Mouse (Mus musculus): ENCODE data around the gene Paqr6. TPM values are rescaled to one million over a fixed set of nuclear protein-coding genes. Genes with fewer than 3 reads are reported as not detected.

Paqr6 gene
- not detected for polyA plus RNA-seq (2014; fragmentation: Illumina TruSeq; extraction: RNeasy Lipid Tissue Mini Kit (QIAGEN cat#74804); ENCODE audit: low read depth, low replicate concordance)

GRCm38 (mm10) chr3:88364337-88364736, at the start of gene Paqr6:
TSS of gene Paqr6 (plus strand) at chr3:88364584.

DNA sequence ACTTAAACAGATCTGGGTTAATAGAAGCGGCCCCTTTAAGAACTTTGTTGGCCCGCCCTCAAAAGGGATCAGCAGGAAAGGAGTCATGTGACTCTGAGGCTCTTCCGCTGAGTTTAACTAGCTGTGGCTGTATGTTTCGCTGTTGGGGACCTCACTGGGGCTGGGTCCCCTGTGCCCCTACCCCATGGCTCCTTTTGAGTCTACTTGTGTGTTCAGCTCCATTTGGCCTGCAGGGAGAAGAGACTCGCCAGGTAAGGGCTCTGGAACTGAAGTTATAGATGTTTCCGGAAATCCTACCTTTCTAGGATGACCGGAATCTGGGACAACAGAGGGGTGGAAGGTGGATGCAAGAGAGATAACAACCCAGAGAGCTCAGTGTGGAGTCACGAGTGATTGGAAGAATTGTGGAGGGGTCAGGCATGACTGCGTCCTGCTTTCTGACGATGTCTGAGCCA, 39.4 kb upstream of the Paqr6 start, which contains the start of gene Glmp:
Gene Glmp (plus strand): TSS at position 73 of the 455 bp plus-strand sequence.

DNA sequence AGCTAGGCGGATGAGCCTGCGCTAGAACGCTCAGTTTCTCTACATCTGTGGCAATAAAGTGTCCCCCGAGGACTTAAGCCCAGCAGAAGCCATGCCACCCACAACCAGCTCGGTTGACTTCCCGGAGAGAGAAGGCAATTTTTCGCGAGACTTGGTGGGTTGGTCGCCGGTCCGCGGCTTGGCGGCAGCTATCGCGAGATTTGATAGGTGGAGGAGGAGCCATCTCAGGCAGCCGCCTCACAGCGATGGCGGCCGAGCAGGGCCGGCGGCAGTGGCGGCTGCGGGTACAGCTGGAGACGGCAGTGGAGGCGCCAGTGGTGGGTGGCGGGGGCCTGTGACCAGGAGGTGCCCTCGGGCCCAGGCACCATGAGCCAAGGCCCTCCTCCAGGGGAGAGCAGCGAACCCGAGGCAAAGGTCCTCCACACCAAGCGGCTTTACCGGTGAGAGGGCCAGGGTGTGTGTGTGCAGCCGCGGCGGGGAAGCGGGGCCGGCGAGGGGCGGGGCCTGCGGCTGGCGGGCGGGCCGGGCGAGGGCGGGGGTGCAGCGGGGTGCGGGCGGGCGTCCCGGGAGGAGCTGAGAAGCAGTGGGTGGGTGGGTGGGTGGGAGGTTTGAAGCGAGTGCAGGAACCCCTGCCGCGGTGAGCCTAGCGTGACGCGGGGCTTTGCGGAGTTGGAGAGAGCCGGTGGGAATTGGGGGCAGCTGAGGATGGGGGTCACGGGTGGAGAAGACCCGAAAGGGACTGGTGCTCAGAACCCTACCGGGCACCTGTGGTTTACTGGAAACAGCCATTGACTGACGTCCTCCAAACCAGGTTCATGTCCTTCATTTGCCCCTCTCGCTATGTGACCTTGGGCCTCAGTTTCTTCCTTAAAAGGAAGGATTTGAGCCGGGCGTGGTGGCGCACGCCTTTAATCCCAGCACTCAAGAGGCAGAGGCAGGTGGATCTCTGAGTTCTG, 28.0 kb upstream of the Paqr6 start, which contains the start of the genes Tmem79 and Smg5:
Gene Tmem79 (minus strand): TSS at position 91 of the 956 bp plus-strand sequence.
Gene Smg5 (plus strand): TSS at position 203 of the 956 bp plus-strand sequence.

GRCm38 (mm10) chr3:88372643-88373042, 8.3 kb downstream of the Paqr6 start, which contains the start of gene Bglap3:
TSS of gene Bglap3 (minus strand) at chr3:88372743.

GRCm38 (mm10) chr3:88378599-88378998, 14.2 kb downstream of the Paqr6 start, which contains the start of gene Bglap2:
TSS of gene Bglap2 (minus strand) at chr3:88378699.

DNA sequence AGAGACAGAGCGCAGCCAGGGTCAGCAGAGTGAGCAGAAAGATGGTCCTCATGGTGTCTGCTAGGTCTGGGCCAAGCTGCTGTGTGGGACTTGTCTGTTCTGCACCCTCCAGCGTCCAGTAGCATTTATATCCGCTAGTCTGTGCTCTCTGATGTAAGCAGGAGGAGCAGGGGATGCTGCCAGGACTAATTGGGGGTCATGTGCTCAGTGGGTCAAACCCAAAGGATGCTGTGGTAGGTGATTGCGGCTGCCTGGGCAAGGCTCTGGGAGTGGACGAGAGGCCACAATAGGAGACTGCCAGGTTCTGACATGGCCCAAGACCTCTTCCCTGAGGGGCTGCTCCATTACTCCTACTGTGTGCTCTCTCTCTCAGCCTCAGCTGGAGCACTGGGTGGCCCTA, 20.0 kb downstream of the Paqr6 start, which contains the start of gene Bglap:
Gene Bglap (minus strand): TSS at position 101 of the 400 bp plus-strand sequence.

GRCm38 (mm10) chr3:88409741-88410644, 45.6 kb downstream of the Paqr6 start, which contains the start of gene Pmf1:
TSS of gene Pmf1 (minus strand) at chr3:88410331.

Other genes with a start within 250 kb of the Paqr6 start
- gene Mef2d, start 222.2 kb upstream of the Paqr6 start, polyA plus RNA-seq (2014; fragmentation: Illumina TruSeq; extraction: RNeasy Lipid Tissue Mini Kit (QIAGEN cat#74804); ENCODE audit: low read depth, low replicate concordance) = 17.6 TPM
- not detected for gene Rhbg, start 109.9 kb upstream of the Paqr6 start, polyA plus RNA-seq (2014; fragmentation: Illumina TruSeq; extraction: RNeasy Lipid Tissue Mini Kit (QIAGEN cat#74804); ENCODE audit: low read depth, low replicate concordance)
- gene Gm38392, start 77.4 kb upstream of the Paqr6 start, polyA plus RNA-seq (2014; fragmentation: Illumina TruSeq; extraction: RNeasy Lipid Tissue Mini Kit (QIAGEN cat#74804); ENCODE audit: low read depth, low replicate concordance) = not detected
- gene Tsacc, start 67.6 kb upstream of the Paqr6 start, polyA plus RNA-seq (2014; fragmentation: Illumina TruSeq; extraction: RNeasy Lipid Tissue Mini Kit (QIAGEN cat#74804); ENCODE audit: low read depth, low replicate concordance) = 3.9 TPM
- 157 TPM for gene Cct3, start 67.5 kb upstream of the Paqr6 start, polyA plus RNA-seq (2014; fragmentation: Illumina TruSeq; extraction: RNeasy Lipid Tissue Mini Kit (QIAGEN cat#74804); ENCODE audit: low read depth, low replicate concordance)
- 2.6 TPM for gene Glmp, start 39.6 kb upstream of the Paqr6 start, polyA plus RNA-seq (2014; fragmentation: Illumina TruSeq; extraction: RNeasy Lipid Tissue Mini Kit (QIAGEN cat#74804); ENCODE audit: low read depth, low replicate concordance)
- 0.29 TPM for gene Tmem79, start 28.4 kb upstream of the Paqr6 start, polyA plus RNA-seq (2014; fragmentation: Illumina TruSeq; extraction: RNeasy Lipid Tissue Mini Kit (QIAGEN cat#74804); ENCODE audit: low read depth, low replicate concordance)
- gene Smg5, start 28.3 kb upstream of the Paqr6 start, polyA plus RNA-seq (2014; fragmentation: Illumina TruSeq; extraction: RNeasy Lipid Tissue Mini Kit (QIAGEN cat#74804); ENCODE audit: low read depth, low replicate concordance) = 21.1 TPM
- gene Bglap3, start 8.2 kb downstream of the Paqr6 start, polyA plus RNA-seq (2014; fragmentation: Illumina TruSeq; extraction: RNeasy Lipid Tissue Mini Kit (QIAGEN cat#74804); ENCODE audit: low read depth, low replicate concordance) = not detected
- not detected for gene Bglap2, start 14.1 kb downstream of the Paqr6 start, polyA plus RNA-seq (2014; fragmentation: Illumina TruSeq; extraction: RNeasy Lipid Tissue Mini Kit (QIAGEN cat#74804); ENCODE audit: low read depth, low replicate concordance)
- not detected for gene Bglap, start 19.9 kb downstream of the Paqr6 start, polyA plus RNA-seq (2014; fragmentation: Illumina TruSeq; extraction: RNeasy Lipid Tissue Mini Kit (QIAGEN cat#74804); ENCODE audit: low read depth, low replicate concordance)
- gene Pmf1, start 45.7 kb downstream of the Paqr6 start, polyA plus RNA-seq (2014; fragmentation: Illumina TruSeq; extraction: RNeasy Lipid Tissue Mini Kit (QIAGEN cat#74804); ENCODE audit: low read depth, low replicate concordance) = 3.0 TPM
- 21.4 TPM for gene Slc25a44, start 60.6 kb downstream of the Paqr6 start, polyA plus RNA-seq (2014; fragmentation: Illumina TruSeq; extraction: RNeasy Lipid Tissue Mini Kit (QIAGEN cat#74804); ENCODE audit: low read depth, low replicate concordance)
- gene Sema4a, start 96.6 kb downstream of the Paqr6 start, polyA plus RNA-seq (2014; fragmentation: Illumina TruSeq; extraction: RNeasy Lipid Tissue Mini Kit (QIAGEN cat#74804); ENCODE audit: low read depth, low replicate concordance) = 2.4 TPM
- gene Lmna, start 145.4 kb downstream of the Paqr6 start, polyA plus RNA-seq (2014; fragmentation: Illumina TruSeq; extraction: RNeasy Lipid Tissue Mini Kit (QIAGEN cat#74804); ENCODE audit: low read depth, low replicate concordance) = 4.2 TPM
- gene Mex3a, start 167.8 kb downstream of the Paqr6 start, polyA plus RNA-seq (2014; fragmentation: Illumina TruSeq; extraction: RNeasy Lipid Tissue Mini Kit (QIAGEN cat#74804); ENCODE audit: low read depth, low replicate concordance) = 2.4 TPM
- not detected for gene Rab25, start 183.7 kb downstream of the Paqr6 start, polyA plus RNA-seq (2014; fragmentation: Illumina TruSeq; extraction: RNeasy Lipid Tissue Mini Kit (QIAGEN cat#74804); ENCODE audit: low read depth, low replicate concordance)
- gene Lamtor2, start 188.5 kb downstream of the Paqr6 start, polyA plus RNA-seq (2014; fragmentation: Illumina TruSeq; extraction: RNeasy Lipid Tissue Mini Kit (QIAGEN cat#74804); ENCODE audit: low read depth, low replicate concordance) = 5.0 TPM
- gene Ubqln4, start 189.2 kb downstream of the Paqr6 start, polyA plus RNA-seq (2014; fragmentation: Illumina TruSeq; extraction: RNeasy Lipid Tissue Mini Kit (QIAGEN cat#74804); ENCODE audit: low read depth, low replicate concordance) = 22.3 TPM
- 33.1 TPM for gene Ssr2, start 211.3 kb downstream of the Paqr6 start, polyA plus RNA-seq (2014; fragmentation: Illumina TruSeq; extraction: RNeasy Lipid Tissue Mini Kit (QIAGEN cat#74804); ENCODE audit: low read depth, low replicate concordance)
- 5.5 TPM for gene Arhgef2, start 241.4 kb downstream of the Paqr6 start, polyA plus RNA-seq (2014; fragmentation: Illumina TruSeq; extraction: RNeasy Lipid Tissue Mini Kit (QIAGEN cat#74804); ENCODE audit: low read depth, low replicate concordance)